Mouse (Mus musculus): Measurements from ENCODE around the gene Prkn. TPM values are rescaled to one million over a fixed set of nuclear protein-coding genes. Genes with fewer than 3 reads are reported as not detected.

Prkn gene
- total RNA-seq, 2 experiments from 2014 or later, result 15.7 to 19.9 TPM

DNA sequence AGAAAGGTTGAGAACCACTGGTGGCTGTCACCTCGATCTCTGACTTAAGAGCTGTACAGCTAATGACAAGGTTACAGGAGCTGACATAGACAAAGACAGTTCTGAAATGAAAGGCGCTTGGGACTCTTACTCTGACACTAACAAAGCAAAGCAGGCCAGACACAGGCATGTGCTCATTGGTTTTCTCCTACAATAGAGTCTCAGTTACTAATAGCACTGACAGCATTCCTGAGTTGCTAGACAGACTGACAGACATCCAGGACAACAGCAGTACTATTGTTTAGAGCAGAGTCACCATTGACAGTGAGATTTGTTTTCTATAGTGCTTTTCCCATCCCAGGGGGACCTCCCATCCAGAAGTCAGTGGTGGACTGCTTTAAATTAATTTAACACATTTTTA, 977.7 kb downstream of the Prkn start:
- DNase-seq (ENCODE audit: low spot score in 2 of 2), result no peak

DNA sequence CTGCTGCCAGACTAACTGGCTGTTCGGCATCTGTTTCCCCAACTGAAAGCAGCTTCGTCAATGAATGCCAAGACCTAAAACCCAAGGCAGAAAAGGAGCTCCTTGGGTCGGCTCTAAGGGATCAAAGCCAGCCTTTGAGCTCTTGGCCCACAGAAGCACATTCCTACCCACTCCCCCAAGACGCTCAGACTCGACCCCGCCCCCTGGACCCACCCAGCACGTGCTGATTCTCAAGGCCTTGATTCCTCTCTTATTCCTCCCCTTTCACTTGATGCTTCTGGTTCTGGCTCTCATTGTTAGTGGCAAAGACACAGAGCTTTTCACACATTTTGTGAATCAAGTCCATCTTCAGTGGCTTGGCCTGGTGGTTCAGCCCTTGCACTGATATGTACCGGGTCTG, 979.3 kb downstream of the Prkn start:
- no peak for DNase-seq (ENCODE audit: low spot score in 2 of 2)

DNA sequence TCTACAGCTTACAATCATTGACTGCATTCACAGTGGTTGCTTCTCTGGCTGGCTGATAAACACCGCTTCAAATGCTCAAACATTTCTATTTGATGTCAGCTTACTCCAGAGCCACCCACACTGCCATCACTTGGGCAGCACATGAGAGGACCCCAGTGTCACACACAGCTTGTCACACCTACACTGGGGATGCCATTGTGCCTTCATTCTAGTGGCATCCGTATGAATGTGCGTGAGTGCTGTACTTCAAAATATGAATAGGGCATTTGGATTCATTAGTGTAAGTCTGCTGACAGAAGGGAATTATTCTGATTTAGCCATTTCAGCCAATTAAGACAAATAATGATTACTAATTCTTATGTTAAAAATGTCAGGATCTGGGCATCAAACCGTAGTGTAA, 980.6 kb downstream of the Prkn start:
- peak in 1 of 2 experiments; percentile 28 for DNase-seq (ENCODE audit: low spot score in 2 of 2)

DNA sequence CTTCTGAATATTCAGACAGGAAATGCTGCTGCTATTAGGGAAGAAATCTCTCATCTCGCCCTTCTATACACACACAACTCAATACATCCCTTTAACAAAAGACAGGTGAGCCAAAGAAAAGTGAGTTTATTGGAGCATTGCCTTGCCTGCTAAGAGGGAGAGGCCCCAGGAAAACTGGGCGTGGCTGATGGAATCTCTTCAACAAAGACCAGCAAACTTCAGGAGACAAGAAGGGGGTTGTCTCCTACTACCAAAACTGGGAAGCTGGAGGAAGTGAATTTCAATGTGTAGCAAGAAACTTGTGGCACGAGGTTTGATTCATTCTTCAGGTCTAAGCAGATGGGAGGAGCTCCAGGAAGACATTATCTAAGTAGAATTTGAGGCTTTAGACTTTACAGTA, 989.3 kb downstream of the Prkn start:
- no peak for DNase-seq (ENCODE audit: low spot score in 2 of 2)

DNA sequence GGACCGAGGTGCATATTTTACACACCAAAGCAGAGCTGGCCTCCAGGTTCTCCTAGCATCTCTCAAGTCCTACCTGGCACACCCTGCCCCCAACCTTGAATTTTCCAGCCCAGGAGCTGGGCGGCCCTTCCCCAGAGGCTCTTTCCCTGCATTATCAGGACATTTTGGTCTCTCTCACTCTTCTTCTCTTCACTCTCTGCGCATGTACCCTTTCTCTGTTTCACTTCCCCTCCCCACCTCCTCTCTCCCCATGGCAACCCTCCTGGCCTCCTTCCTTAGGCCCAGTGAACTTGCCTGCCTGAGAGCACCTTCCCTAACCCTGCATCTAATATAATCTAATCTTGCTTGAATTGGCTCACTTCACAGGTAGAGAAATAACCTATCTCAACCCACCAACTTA, 996.9 kb downstream of the Prkn start:
- DNase-seq (ENCODE audit: low spot score in 2 of 2), result no peak

DNA sequence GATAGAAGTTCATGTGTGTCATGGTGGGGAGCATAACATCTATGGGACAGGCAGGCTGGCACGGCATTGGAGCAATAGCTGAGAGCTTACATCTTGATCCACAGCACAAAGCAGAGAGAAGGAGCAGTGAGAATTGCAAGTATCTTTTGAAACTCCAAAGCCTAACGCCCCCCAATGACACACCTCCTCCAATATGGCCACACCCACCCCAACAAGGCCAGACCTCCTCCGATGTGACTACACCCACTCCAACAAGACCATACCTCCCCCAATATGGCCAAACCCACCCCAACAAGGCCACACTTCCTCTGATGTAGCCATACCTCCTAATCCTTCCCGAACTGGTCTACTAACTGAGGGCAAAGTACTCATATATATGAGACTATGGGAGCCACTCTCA, 1004.3 kb downstream of the Prkn start:
- no peak for DNase-seq (ENCODE audit: low spot score in 2 of 2)

DNA sequence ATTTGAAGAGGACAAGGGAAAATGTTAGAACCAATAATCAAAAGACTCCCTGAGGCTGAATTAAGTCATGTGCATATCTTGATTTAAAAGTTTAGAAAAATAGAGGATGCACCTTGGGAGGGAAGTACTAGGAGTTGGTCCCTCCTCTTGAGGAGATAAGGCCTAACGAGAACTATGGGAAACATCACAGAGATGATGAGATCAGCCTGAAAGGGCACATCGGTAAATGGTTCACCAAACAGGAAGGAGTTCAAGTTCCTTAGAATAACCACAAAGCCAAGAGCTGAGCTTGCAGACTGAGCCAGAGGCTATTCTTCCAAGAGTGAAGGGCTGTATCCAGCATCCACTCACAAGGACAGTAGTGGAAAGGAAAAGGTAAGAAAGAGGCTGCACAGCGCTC, 1004.8 kb downstream of the Prkn start:
- DNase-seq (ENCODE audit: low spot score in 2 of 2), result no peak

DNA sequence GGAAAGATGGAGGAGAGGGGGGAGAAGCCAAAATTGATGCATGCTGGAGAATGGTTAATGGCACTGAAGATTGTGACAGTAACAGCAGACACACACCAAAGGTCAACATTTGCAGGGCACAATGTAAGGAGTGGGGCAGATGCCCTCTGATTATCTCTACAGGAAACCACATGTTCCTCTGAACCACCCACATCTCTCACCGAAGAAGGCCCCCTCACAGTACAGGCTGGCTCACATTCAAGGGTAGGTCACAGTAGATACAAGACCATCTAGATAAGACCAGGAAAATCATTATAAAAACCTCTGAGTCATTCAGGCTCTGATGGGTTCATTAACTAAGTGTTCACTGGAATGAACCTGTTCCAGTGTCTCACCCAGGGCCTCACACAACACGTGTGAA, 1005.3 kb downstream of the Prkn start:
- DNase-seq (ENCODE audit: low spot score in 2 of 2), result no peak

DNA sequence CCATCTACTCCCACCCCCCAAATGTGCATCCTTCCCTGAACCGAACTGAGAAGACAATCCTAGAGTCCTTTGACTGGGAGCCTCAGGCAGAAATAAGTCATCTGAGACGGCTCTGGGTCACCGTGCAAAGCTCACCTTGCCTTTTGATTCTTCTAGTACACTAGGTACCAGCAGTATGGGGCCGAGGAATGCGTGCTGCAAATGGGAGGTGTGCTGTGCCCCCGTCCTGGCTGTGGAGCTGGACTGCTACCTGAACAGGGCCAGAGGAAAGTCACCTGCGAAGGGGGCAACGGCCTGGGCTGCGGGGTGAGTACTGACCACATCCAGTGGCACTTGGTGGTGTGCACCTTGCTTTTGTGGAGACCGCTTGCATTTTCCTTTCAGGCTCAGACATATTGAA, 1014.4 kb downstream of the Prkn start:
- no peak for DNase-seq (ENCODE audit: low spot score in 2 of 2)

DNA sequence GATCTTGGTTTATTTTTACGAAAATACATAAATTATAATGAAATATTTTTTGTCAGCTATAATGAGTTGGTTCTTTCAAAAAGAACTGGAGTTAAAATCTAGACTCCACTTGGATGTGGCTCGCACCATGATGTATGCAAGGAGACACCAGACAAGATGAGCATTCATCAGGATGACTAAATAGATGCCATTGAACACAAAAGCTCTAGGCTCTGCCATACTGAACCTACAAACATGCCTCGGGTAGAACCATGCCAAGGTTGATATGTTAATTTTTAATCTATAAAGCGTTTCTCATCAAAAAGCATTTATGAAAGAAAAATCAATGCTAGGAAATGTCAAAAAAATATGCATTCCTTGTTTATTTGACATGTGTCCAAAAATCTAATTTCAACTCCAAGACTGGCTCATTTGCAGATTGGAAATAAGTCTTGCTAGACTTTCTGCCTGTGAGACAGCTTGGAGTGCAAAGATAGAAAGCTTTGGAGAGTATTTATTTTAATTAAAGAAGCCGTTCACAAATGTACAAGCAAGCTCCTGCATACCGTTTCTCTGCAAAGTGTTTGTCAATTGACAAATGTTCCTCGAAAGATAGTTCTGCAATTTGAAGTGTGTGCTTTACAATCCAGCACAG, 1018.7 kb downstream of the Prkn start:
- no peak for DNase-seq (ENCODE audit: low spot score in 2 of 2)

DNA sequence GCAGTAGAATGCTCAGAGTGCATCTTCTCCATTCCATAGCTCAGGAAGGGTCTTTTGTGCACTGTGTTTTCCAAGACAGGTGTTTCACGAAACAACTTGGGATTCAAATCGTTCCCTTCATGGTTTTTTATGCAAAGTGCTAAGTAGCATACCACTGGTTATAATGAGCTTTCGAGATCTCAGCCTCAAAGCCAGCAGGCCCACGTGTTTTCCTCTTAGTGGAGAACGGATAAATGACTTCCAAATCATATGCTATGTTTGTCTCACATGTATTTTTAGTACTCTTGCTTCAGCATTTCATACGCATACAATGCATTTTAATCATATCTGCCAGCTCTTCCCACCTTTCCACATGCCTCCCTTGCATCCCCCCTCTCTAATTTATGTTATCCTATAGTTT, 1021.0 kb downstream of the Prkn start:
- no peak for DNase-seq (ENCODE audit: low spot score in 2 of 2)

DNA sequence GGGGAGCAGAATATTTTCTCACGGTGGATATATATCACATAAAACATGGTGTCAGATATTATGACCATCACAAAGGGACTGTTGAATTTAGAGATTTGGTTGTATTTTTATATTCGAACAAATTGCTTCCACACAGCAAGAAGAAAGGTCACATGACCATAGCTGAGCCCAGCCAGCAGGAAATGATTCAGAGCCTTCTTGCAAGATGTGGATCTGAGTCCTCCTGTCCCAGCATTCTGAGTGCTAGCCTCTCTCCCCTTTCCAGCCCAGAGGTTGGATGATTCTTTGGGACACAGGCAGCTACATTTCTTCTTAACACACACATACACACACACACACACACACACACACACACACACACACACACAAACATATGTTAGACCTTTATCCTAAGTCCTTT, 1022.2 kb downstream of the Prkn start:
- DNase-seq (ENCODE audit: low spot score in 2 of 2), result no peak

DNA sequence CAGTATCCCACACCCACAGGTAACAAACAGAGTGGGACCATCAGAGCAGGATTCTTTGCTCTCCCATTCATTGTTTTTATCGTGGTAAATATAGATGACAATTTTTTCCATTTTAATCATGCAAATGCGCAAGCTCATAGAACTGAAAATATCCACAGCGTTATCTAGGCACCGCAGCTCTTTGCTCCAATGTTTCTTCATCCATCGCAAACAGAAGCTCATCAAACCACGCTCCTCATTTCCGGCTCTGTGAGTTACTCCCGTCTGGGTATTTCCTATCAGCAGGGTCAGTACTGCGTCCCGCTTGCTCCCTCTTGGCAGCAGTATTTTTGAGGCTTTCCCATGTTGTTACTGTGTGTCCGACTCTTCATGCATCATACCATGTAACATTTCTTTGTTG, 1022.8 kb downstream of the Prkn start:
- no peak for DNase-seq (ENCODE audit: low spot score in 2 of 2)

DNA sequence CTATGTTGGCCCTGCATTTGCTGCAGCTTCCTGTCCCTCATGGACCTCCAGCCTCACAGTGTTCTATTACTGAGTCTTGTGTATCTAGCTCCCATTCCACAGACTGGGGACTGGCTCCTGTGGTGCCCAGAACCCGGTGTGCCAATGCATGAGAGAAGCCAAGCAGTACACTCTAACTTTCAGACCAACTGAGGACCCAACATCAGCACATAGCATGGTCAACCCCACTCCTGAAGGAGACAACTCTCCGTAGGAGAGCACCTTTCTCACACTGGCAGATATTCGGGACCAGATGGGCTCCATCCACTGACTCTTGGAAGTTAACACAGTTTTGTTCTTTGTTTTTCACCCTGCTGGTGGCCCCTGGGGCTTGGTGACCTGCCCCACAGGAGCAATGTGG, 1026.0 kb downstream of the Prkn start:
- no peak for DNase-seq (ENCODE audit: low spot score in 2 of 2)

DNA sequence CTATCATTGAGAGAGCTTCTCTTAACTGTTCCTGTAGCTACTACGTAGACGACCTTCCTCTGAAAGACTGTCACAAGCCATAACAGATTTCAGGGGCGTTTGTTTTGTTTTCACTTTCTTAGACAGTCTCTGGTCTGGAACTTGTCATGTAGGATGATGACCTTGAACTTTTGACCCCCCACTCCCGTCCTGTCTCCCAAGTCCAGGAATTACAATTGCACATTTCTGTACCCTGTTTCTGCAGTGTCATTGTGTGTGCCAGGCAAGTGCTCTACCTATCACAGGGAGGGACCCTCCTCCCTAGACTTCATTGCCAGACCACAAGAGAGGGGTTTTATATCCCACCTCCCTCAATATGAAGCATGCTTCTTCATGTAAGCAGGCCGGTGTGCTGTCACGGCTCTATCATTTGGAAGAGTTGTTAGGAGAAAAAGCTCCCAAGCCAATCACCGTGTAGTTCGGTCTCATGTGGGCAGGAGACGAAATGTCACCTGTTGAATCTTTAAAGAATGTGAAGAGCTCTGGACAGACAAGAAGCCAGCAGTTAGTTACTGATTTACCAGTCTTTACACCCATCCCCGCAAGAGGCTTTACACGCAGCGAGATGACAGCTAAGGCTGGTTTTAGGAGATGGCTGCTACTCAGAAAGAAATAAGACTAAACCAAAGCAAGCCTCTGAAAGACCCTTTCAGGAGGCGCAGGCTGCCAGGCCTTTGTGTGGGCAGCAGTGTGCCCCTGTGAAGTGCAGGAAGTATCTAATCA, 1027.3 kb downstream of the Prkn start:
- no peak for DNase-seq (ENCODE audit: low spot score in 2 of 2)

DNA sequence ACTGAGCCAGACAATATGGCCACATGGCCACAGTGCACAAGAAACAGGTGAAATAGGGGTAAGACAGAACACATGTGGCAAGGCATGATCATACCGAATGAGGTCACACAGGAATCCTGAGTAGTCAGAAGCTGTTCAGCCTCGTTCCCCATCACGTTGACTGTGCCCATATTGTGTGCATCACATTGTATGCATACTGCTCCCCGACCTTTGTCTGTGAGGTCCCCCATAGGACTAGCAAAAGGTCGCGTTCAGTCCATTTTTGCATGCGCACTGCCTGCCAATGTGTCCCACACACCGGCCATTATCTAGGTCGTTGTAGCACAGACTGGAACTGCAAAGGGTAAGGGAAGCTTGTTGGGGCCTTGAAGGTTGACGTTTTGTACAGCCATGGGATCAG, 1030.4 kb downstream of the Prkn start:
- no peak for DNase-seq (ENCODE audit: low spot score in 2 of 2)

DNA sequence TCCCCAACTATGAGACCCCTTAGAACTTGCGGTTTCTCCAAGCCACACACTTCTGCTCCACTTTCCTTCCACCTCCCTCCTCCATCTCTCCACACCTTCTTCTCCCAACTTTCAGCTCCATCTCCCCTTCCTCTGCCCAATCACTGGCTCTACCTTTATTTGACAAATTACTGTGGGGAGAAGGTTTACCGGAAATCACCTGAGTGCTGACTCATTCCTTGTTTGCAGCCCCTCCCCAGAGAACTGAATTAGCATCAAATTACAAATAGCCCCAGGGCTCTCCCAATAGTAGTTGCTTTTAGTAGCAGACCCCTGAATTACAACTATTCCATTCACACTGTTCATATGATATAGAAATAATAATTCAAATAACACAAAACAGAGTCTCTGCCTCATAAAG, 1036.1 kb downstream of the Prkn start:
- no peak for DNase-seq (ENCODE audit: low spot score in 2 of 2)

DNA sequence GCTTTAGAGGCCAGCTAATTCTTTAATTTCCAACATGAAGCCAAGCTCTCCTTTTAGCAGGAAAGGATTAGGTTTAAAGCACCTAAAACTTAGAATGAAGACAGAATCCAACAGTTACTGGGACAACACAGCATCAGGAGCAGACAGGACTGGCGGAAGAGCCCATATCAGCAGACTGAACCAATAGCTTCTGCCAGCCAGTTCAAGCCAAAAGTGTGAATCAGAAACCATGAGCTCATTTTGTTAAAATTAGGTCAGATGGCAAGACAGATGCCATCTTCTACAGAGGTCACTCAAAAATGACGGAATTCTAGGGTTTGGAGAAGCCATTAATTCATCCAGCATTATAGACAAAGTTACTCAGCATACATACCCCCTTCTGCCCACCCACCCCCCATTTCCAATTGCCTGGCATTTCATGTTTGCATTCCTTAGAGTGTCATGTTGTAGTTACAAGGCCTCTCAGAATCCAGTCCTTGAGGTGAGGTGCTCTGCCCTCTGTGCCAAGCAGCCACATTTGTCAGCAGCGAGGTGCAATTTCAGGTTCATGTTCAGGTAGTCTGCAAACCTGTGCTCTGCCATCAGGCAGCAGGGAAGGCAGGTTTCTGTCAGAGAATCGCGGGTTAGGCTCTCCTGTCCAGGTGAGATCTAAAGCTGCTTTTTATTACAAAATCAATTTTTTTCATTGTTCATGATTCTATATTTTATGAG, 1041.1 kb downstream of the Prkn start:
- no peak for DNase-seq (ENCODE audit: low spot score in 2 of 2)

DNA sequence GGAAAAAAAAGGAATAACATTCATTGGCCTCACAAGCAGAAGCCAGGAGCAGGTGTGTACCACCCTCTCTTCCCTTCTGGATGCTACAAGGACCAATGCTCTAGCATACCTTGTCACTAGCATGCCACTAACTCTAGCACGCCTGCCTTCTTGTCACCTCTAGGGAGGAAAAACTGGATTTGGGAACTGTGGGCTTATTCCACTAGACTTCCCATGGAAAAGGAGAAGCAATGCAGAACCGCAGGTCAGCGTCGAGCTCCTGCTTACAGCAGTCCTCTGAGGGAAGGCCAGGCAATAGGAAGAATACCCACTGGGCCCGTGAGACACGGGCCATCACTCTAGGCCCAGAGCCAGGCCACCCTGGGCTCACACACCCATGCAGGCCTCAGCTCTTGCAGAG, 1045.4 kb downstream of the Prkn start:
- no peak for DNase-seq (ENCODE audit: low spot score in 2 of 2)

DNA sequence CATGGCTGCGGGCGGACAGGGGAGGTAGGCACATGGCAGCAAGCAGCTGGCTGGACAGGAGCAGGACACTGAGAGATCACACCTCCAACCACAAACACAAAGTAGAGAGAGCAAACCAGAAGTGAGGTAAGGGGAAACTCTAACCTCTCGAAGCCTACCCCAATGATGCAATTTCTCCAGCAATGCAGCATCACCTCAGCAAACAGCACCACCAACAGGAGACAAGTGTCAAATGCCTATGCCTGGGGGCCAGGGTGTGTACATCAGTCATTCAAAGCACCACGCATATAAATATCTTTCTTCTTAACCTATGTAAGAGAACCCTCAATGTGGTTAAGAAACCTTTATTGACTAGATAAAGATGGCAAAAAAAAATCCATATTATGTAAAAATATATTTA, 1046.8 kb downstream of the Prkn start:
- DNase-seq (ENCODE audit: low spot score in 2 of 2), result no peak

DNA sequence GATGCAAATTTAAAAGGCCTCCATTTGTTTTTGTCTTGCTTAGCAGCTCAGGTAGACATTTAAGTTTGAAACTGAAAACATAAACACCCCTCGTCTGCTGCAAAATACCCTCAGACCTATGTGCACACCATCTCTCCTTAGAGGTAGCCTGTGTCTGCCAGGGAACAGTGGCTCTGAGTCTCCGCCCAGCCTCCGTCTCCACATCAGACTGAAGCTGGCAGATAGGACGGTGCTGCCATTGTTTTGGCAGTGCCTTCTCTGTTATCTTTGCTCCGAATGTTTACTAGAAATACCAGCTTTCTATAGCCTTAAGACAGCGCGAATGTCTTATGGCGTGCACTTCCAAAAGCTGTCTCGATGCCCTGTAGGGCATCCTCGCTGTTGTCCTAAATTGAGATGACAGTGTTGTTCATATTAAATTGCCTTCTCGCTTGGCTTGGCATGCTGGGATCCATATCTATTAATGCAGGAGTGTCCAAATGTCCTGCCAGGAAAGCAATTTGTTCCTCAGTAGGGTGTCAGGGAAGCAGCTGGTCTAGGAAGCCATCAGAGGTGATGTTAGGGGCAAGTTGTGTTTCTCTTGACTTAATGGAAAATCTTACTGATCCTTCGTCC, 1047.5 kb downstream of the Prkn start:
- DNase-seq (ENCODE audit: low spot score in 2 of 2), result no peak

DNA sequence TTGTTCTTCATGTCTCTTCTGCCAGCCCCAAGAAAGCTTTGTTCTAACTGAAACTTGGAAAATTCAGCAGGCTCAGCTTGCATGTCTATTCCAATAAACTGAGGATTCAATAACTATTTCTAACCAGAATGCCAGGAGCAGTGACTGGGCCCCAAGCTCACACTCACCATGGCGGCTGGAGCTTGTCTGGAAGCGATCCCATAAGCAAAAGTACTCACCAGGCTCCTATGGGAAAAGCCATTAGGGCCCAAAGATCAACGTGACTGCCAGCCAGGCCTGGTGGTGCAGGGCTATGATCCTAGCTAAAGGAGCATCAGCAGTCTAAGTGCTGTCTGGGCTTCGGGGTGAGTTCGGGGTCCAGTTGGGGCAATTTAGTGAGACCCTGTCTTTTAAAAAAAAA, 1048.6 kb downstream of the Prkn start:
- no peak for DNase-seq (ENCODE audit: low spot score in 2 of 2)

All from layer of hippocampus, postnatal 10 days (tissue).